Mouse (Mus musculus) CH12.LX (cell line): ENCODE data around the gene Iqsec3. TPM values are rescaled to one million over a fixed set of nuclear protein-coding genes. Genes with fewer than 3 reads are reported as not detected.

Experiments
- DNase-seq: peaks from one replicate; pipeline ENCODE4 v3.0.0-alpha.2; 2013; ENCODE audit errors: extremely low read depth
- H3K27ac ChIP-seq: 2 replicates; pipeline ENCODE4 v1.5.1; 2012; ENCODE audit warnings: low read depth, mild to moderate bottlenecking, control low read depth, moderate library complexity; ENCODE audit not compliant: insufficient read depth
- H3K27me3 ChIP-seq: replicated peaks from 2 replicates; pipeline ENCODE3; 2012; ENCODE audit warnings: inconsistent platforms
- H3K36me3 ChIP-seq, 2 experiments: replicated peaks in 1 of 2; 2 replicates each; pipeline versions ENCODE3 to v1.6.1; 2012; ENCODE audit warnings: inconsistent platforms in 1 of 2, low read length in 1 of 2, mild to moderate bottlenecking in 1 of 2, mixed read lengths in 1 of 2, moderate library complexity in 1 of 2; ENCODE audit not compliant: control insufficient read depth in 1 of 2, insufficient read depth in 1 of 2
- H3K4me1 ChIP-seq, 2 experiments: 2 replicates each; pipeline ENCODE4 v1.6.1; 2012; ENCODE audit warnings: inconsistent platforms in 1 of 2, moderate library complexity in 1 of 2; ENCODE audit not compliant: insufficient read depth in 2 of 2, control insufficient read depth in 1 of 2
- H3K4me2 ChIP-seq: 2 replicates; pipeline ENCODE4 v1.6.1; 2012; ENCODE audit warnings: low read depth, mild to moderate bottlenecking, control low read depth; ENCODE audit not compliant: poor library complexity, insufficient read depth, severe bottlenecking
- H3K4me3 ChIP-seq, 3 experiments: fragments of 150-350 bp in 1 of 3; sonication (generic) in 1 of 3; replicated peaks in 1 of 3; 2 replicates each; pipeline versions ENCODE3 to v1.5.1; 2011 to 2012; ENCODE audit warnings: low read depth in 2 of 3, low read length in 2 of 3, mild to moderate bottlenecking in 2 of 3, moderate library complexity in 2 of 3, control low read depth in 1 of 3, improper control_type of control experiment in 1 of 3, inconsistent platforms in 1 of 3, mixed read lengths in 1 of 3; ENCODE audit not compliant: poor library complexity in 1 of 3
- H3K79me2 ChIP-seq: replicated peaks from 2 replicates; pipeline ENCODE4 v1.6.1; 2012; ENCODE audit warnings: mild to moderate bottlenecking, moderate library complexity; ENCODE audit not compliant: control insufficient read depth, poor library complexity, insufficient read depth, severe bottlenecking; ENCODE audit errors: extremely low read depth
- H3K9ac ChIP-seq: 2 replicates; pipeline ENCODE4 v1.6.1; 2012; ENCODE audit warnings: low read depth, mild to moderate bottlenecking, control low read depth, moderate library complexity; ENCODE audit not compliant: insufficient read depth
- H3K9me3 ChIP-seq: replicated peaks from 2 replicates; pipeline ENCODE3; 2012; ENCODE audit warnings: low read length, inconsistent platforms, mixed read lengths
- CHD1 ChIP-seq: IDR thresholded peaks from 2 replicates; pipeline ENCODE4 v1.6.1; 2012; ENCODE audit warnings: low read depth, low read length, improper control_type of control experiment, inconsistent platforms
- CHD2 ChIP-seq: IDR thresholded peaks from 2 replicates; pipeline ENCODE4 v1.6.1; 2011; ENCODE audit warnings: low read length, improper control_type of control experiment
- CTCF ChIP-seq, 2 experiments: IDR thresholded peaks in 1 of 2; conservative IDR thresholded peaks in 1 of 2; 2 replicates each; pipeline ENCODE4 v1.5.1; 2011 to 2012; ENCODE audit warnings: low read depth in 2 of 2, low read length in 2 of 2, improper control_type of control experiment in 1 of 2, inconsistent platforms in 1 of 2, mild to moderate bottlenecking in 1 of 2, moderate library complexity in 1 of 2
- E2F4 ChIP-seq: IDR thresholded peaks from 2 replicates; pipeline ENCODE4 v1.6.1; 2011; ENCODE audit warnings: low read depth, low read length, improper control_type of control experiment; ENCODE audit not compliant: insufficient replicate concordance
- ELF1 ChIP-seq: IDR thresholded peaks from 2 replicates; pipeline ENCODE4 v1.6.1; 2014; ENCODE audit warnings: low read depth, mild to moderate bottlenecking, inconsistent platforms, low read length, improper control_type of control experiment
- ETS1 ChIP-seq: conservative IDR thresholded peaks from 2 replicates; pipeline ENCODE4 v1.6.1; 2012; ENCODE audit warnings: low read depth, mild to moderate bottlenecking, inconsistent platforms, low read length, improper control_type of control experiment, moderate library complexity
- HCFC1 ChIP-seq: IDR thresholded peaks from 2 replicates; pipeline ENCODE4 v1.6.1; 2012; ENCODE audit warnings: low read depth, mild to moderate bottlenecking, inconsistent platforms, low read length, improper control_type of control experiment
- JUN ChIP-seq: IDR thresholded peaks from 2 replicates; pipeline ENCODE4 v1.6.1; 2011; ENCODE audit warnings: low read depth, mild to moderate bottlenecking, low read length, improper control_type of control experiment, moderate library complexity; ENCODE audit not compliant: insufficient read depth
- MAFK ChIP-seq: IDR thresholded peaks from 2 replicates; pipeline ENCODE4 v1.6.1; 2011; ENCODE audit warnings: low read length, improper control_type of control experiment; ENCODE audit not compliant: insufficient replicate concordance
- MAX ChIP-seq: IDR thresholded peaks from 2 replicates; pipeline ENCODE4 v1.6.1; 2011; ENCODE audit warnings: low read length, improper control_type of control experiment
- MAZ ChIP-seq: IDR thresholded peaks from 2 replicates; pipeline ENCODE4 v1.6.1; 2012; ENCODE audit warnings: low read depth, mild to moderate bottlenecking, inconsistent platforms, low read length, improper control_type of control experiment, moderate library complexity
- MEF2A ChIP-seq: IDR thresholded peaks from 2 replicates; pipeline ENCODE4 v1.6.1; 2014; ENCODE audit warnings: low read depth, mild to moderate bottlenecking, inconsistent platforms, low read length, improper control_type of control experiment, borderline replicate concordance
- MXI1 ChIP-seq: IDR thresholded peaks from 2 replicates; pipeline ENCODE4 v1.6.1; 2011; ENCODE audit warnings: mild to moderate bottlenecking, low read depth, low read length, improper control_type of control experiment
- MYC ChIP-seq: IDR thresholded peaks from 2 replicates; pipeline ENCODE4 v1.6.1; 2011; ENCODE audit warnings: low read depth, mild to moderate bottlenecking, improper control_type of control experiment, low read length
- PAX5 ChIP-seq: IDR thresholded peaks from 2 replicates; pipeline ENCODE4 v1.6.1; 2012; ENCODE audit warnings: low read length, inconsistent platforms, mixed read lengths
- SIN3A ChIP-seq: IDR thresholded peaks from 2 replicates; pipeline ENCODE4 v1.6.1; 2012; ENCODE audit warnings: low read length, improper control_type of control experiment, inconsistent platforms
- TBP ChIP-seq: conservative IDR thresholded peaks from 2 replicates; pipeline ENCODE4 v1.6.1; 2011; ENCODE audit warnings: low read depth, low read length, improper control_type of control experiment
- TCF12 ChIP-seq: IDR thresholded peaks from 2 replicates; pipeline ENCODE4 v1.6.1; 2014; ENCODE audit warnings: low read depth, mild to moderate bottlenecking, inconsistent platforms, low read length, improper control_type of control experiment
- ZC3H11A ChIP-seq: IDR thresholded peaks from 2 replicates; pipeline ENCODE4 v1.6.1; 2012; ENCODE audit warnings: low read depth, mild to moderate bottlenecking, inconsistent platforms, low read length, improper control_type of control experiment
- ZKSCAN1 ChIP-seq: IDR thresholded peaks from 2 replicates; pipeline ENCODE4 v1.6.1; 2012; ENCODE audit warnings: low read depth, inconsistent platforms, low read length, improper control_type of control experiment, borderline replicate concordance
- dilution Hi-C: fragments of 300-500 bp; cut with MboI; formaldehyde crosslinking; loops from 2 replicates; pipeline ENCODE4 v1.14.3; 2020; ENCODE audit warnings: low sequenced_read_pairs; ENCODE audit not compliant: extremely low pct_unique_long_range_greater_than_20kb, extremely low pct_ligation_motif_present
- in situ Hi-C: fragments of 300-500 bp; cut with MboI; formaldehyde crosslinking; loops from 3 replicates; pipeline ENCODE4 v1.14.3; 2019; ENCODE audit warnings: low sequenced_read_pairs, low pct_ligation_motif_present, low pct_unique_long_range_greater_than_20kb, mixed read lengths
- polyA plus RNA-seq: library from polyadenylated mRNA; unstranded; fragments of >175 nt; gene quantifications from 2 replicates; pipeline ENCODE4 v1.2.1, GENCODE M21; 2012; ENCODE audit warnings: low read depth; ENCODE audit not compliant: insufficient read length
- total RNA-seq, 2 experiments: library from RNA; depleted of rRNA; stranded (reverse); fragments of 300-350 nt in 1 of 2; fragments of >200 nt in 1 of 2; gene quantifications; 2 replicates each; pipeline ENCODE4 v1.2.3; 2012 to 2014

Gene Iqsec3
- total RNA-seq (2012; rRNA removed) (not detected in 2 replicates), total RNA-seq (2014; rRNA removed) (not detected in 2 replicates), polyA plus RNA-seq (not detected in 2 replicates)

DNA sequence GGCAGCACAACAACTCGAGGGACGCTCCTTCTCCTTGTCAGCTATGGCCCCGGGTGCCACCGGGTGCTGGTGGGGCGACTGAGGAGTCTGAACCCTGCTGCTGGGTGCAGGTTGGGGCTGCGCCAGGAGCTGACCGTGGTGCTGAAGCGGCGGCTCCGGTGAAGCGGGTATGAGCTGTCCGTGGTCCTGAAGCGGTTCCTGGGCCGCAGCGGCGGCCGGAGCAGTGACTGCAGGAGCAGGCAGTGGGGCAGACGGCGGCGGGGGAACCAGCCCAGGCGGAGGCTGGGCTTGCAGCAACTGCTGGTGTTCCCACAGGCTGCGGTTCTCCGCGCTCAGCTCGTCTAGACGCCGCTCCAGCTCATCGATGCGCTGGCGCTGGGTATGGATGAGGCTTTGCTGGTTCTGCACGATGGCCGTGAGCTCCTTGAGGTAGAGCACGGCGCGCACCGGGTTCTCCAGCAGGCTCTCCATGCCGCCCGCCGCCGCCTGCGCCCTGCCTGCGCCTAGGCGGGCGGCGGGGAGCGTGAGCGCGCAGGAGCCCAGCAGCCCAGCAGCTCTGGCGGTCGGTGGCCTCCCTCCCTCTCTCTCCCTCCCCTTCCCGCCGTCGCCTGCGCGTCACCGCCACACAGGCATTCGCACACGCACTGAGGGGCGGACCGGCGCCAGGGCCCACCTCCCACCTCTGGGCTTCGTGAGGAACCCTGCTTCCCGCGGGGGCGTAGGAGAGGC is at the start of gene Iqsec3:
Gene Iqsec3 (minus strand): TSS at position 586 of the 729 bp plus-strand sequence.
- peak; percentile 34 for DNase-seq
- in situ Hi-C loops (no loop called here), dilution Hi-C loops (no loop called here)
- Histone ChIP-seq H3K79me2 (no peaks in the 10 kb centered on the region), H3K4me3 (no peak within 1 kb of the TSS), H3K4me1 (no peaks in the 10 kb centered on the region), H3K36me3 (no peaks in the 10 kb centered on the region), H3K27me3 (peaks cover 57% of the 10 kb centered on the region), H3K27ac (no peak within 1 kb of the TSS), H3K4me2 (no peak within 1 kb of the TSS), H3K9ac (no peak within 1 kb of the TSS), H3K9me3 (peaks cover 8% of the 10 kb centered on the region)
- TF ChIP-seq CHD2: no peak
- peak; percentile 80 for TF ChIP-seq SIN3A
- no peak for TF ChIP-seq ZKSCAN1
- TF ChIP-seq MAX: no peak
- TF ChIP-seq CTCF (conservative IDR thresholded peaks at IDR 0.05 in 1 of 2, IDR thresholded peaks at IDR 0.05 in 1 of 2; ENCODE audit: low read depth in 2 of 2, low read length in 2 of 2): no peak
- no peak for TF ChIP-seq MEF2A
- peak; percentile 47; the same call in 1 of the 2 replicates for TF ChIP-seq MXI1

DNA sequence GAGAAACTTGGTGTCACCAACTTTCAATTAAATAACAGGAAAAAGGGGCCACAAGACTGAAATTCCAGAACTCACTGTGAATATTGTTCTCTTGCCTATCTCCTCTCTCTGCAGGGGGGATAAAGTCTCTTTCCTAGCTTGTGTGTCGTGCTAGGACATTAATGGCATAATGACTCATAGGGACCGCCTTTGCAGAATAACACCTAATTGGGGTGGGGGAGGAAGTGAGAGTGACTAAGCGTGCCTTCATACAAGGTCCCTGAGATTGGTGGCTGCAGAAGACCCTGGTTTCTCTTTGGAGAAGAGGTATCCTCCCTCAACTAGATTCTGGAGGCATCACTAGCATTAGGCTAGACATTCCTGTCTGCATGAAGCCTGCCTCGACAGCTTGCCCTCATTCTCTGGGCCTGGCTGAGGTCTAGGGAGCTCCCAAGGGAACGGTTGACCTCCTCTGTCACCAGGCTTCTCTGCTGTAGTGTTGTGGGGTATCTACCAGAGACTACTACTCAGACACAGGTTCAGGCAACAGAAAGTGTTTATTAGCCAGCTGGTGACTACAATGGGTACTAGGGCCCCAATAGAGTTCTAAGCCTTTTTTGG is 48.7 kb upstream of the Iqsec3 start:
- Histone ChIP-seq H3K27me3 (peaks cover 77% of the 10 kb centered on the region), H3K27ac (no peak overlapping the region), H3K36me3 (no peaks in the 10 kb centered on the region), H3K79me2 (no peaks in the 10 kb centered on the region), H3K9ac (no peak overlapping the region), H3K4me1 (no peaks in the 10 kb centered on the region; a peak in 1 of 4 replicates), H3K4me2 (no peak overlapping the region), H3K9me3 (no peaks in the 10 kb centered on the region), H3K4me3 (no peak overlapping the region)
- no peak for DNase-seq
- dilution Hi-C loops: no loop called here
- TF ChIP-seq MAX (no peak), CHD1 (no peak), ZKSCAN1 (no peak), PAX5 (no peak), ZC3H11A (no peak), HCFC1 (no peak), ELF1 (no peak), MAFK (no peak), JUN (no peak), TBP (no peak), MYC (no peak), ETS1 (no peak), SIN3A (no peak), MAZ (no peak), E2F4 (no peak), MXI1 (no peak), TCF12 (no peak)
- in situ Hi-C loops: loop anchor here (25.0 kb wide), 1 partner anchor 110 kb away; no protein-coding TSS in a partner anchor
